Mouse (Mus musculus) hindbrain, embryonic 14.5 days (tissue): ENCODE measurements around the gene Lsr. TPM values are rescaled to one million over a fixed set of nuclear protein-coding genes. Genes with fewer than 3 reads are reported as not detected.

Source experiments
- ATAC-seq: fragments of 200-750 bp; cut with Nextera tagmentation; 2 replicates; pipeline ENCODE4 v1.8.0; 2017; ENCODE audit warnings: moderate number of reproducible peaks, mild to moderate bottlenecking, moderate TSS enrichment, moderate library complexity; ENCODE audit not compliant: low FRiP score
- DNase-seq: peaks from one replicate; pipeline ENCODE4 v3.0.0-alpha.2; 2015; ENCODE audit warnings: low spot score
- H3K27ac ChIP-seq: fragments of 300-500 bp; sonication (generic); 2 replicates; pipeline ENCODE4 v1.5.1; 2014; ENCODE audit warnings: mild to moderate bottlenecking, moderate library complexity
- H3K27me3 ChIP-seq: fragments of 300-500 bp; sonication (generic); 2 replicates; pipeline ENCODE4 v1.6.1; 2014; ENCODE audit warnings: mild to moderate bottlenecking, low read length, mixed read lengths; ENCODE audit not compliant: control insufficient read depth, insufficient read depth
- H3K36me3 ChIP-seq: fragments of 300-500 bp; sonication (generic); replicated peaks from 2 replicates; pipeline ENCODE4 v1.6.1; 2014; ENCODE audit not compliant: control insufficient read depth, insufficient read depth
- H3K4me1 ChIP-seq: fragments of 300-500 bp; sonication (generic); replicated peaks from 2 replicates; pipeline ENCODE4 v1.6.1; 2014; ENCODE audit warnings: antibody characterized with exemption, low read length, mixed read lengths; ENCODE audit not compliant: control insufficient read depth, insufficient read depth
- H3K4me2 ChIP-seq: fragments of 300-500 bp; sonication (generic); replicated peaks from 2 replicates; pipeline ENCODE4 v1.6.1; 2014; ENCODE audit warnings: mild to moderate bottlenecking, moderate library complexity
- H3K4me3 ChIP-seq: fragments of 300-500 bp; sonication (generic); replicated peaks from 2 replicates; pipeline ENCODE4 v1.5.1; 2014; ENCODE audit warnings: mild to moderate bottlenecking, low read length
- H3K9ac ChIP-seq: fragments of 300-500 bp; sonication (generic); 2 replicates; pipeline ENCODE4 v1.6.1; 2014
- H3K9me3 ChIP-seq: fragments of 300-500 bp; sonication (generic); 2 replicates; pipeline ENCODE4 v1.6.1; 2016; ENCODE audit warnings: low read length; ENCODE audit not compliant: control insufficient read depth
- WGBS: fragments of 180-500 bp; shearing (Covaris S2); extraction: QIAGEN DNeasy Blood & Tissue Kit; methylation state at CpG from one replicate; pipeline ENCODE4 v1.1.7; 2014; 5-methylcytosine and 5-hydroxymethylcytosine counted together
- polyA plus RNA-seq: library from polyadenylated mRNA; unstranded; fragments of >200 nt; fragmentation: Nextera tagmentation; extraction: Ambion mirVana; gene quantifications from 2 replicates; pipeline ENCODE4 v1.2.1, GENCODE M21; 2014

The Lsr gene
- polyA plus RNA-seq, 1 experiment from 2014 or later = 21.7 TPM

DNA sequence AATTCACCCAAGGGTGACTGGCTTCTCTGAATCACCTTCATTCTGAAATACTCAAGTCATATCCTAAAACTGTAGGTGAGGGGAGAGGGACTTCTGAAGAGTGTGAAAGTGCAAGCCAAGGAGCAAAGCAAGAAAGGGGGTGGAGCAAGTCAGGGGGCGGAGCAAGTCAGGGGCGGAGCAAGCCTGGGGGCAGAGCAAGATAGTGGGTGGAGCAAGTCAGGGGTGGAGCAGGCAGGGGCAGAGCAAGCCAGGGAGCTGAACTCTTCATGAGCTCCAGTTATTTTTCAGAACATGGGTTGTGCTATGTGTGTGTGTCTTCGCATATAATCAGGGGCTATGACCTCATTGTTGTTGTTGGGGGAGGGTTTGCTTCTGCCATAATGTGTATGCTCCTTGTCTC, 53.0 kb downstream of the Lsr start:
- no peak overlapping the region for H3K27ac ChIP-seq
- ATAC-seq (no peak), DNase-seq (peak; percentile 13)
- no peaks in the 10 kb centered on the region for H3K9me3 ChIP-seq
- no peaks in the 10 kb centered on the region for H3K36me3 ChIP-seq
- no peak overlapping the region for H3K4me3 ChIP-seq
- no peak overlapping the region for H3K9ac ChIP-seq
- H3K4me1 ChIP-seq = no peaks in the 10 kb centered on the region
- WGBS = 69% methylated on average over 3 of the region's 3 CpGs
- H3K4me2 ChIP-seq = no peak overlapping the region
- no peaks in the 10 kb centered on the region for H3K27me3 ChIP-seq

DNA sequence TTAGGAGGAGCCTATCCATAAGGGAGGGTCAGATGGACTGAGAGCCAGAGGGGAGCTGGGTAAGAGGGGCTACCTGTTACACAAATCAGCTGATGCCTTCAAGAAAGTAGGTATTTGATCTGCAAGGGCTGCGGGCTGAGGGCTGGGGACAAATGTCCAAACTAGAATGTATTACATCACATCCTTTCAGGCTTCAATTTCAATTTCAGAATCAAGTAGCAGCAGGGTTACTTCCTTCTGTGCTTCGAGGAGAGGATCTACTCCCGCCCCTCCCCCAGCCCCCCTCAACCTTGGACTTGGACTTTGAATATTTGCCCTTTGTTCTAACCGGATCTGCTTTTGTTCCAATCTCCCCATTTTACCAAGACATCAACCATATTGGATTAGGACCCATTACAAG, 56.0 kb downstream of the Lsr start:
- H3K4me2 ChIP-seq = no peak overlapping the region
- H3K9ac ChIP-seq = no peak overlapping the region
- H3K4me1 ChIP-seq = no peaks in the 10 kb centered on the region
- 62% methylated on average over 4 of the region's 4 CpGs for WGBS
- ATAC-seq = no peak
- H3K27me3 ChIP-seq = no peaks in the 10 kb centered on the region
- no peak for DNase-seq
- no peaks in the 10 kb centered on the region for H3K36me3 ChIP-seq
- H3K4me3 ChIP-seq = no peak overlapping the region
- H3K9me3 ChIP-seq = no peaks in the 10 kb centered on the region
- no peak overlapping the region for H3K27ac ChIP-seq

DNA sequence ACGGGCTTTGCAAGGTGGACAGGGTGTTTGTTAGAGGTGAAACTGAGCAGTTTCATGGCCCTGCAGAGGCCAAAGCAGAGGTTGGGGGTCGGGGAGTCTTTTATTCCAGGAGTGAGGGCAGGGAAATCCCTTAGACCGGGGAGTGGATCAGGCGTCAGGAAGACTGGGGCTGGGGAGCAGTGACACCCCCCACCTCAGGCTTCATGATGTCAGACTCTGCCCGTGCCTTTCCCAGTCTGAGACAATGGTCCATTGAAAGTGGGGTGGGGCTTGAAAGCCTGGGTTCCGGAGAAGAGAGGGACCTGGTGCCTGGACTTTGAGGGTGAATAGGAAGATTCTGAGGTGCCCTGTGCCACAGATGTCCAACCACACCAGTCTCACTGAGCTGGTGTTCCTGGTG, 56.6 kb downstream of the Lsr start:
- no peak for ATAC-seq
- Histone ChIP-seq H3K36me3 (no peaks in the 10 kb centered on the region), H3K4me2 (no peak overlapping the region), H3K9ac (no peak overlapping the region), H3K4me1 (no peaks in the 10 kb centered on the region), H3K27me3 (no peaks in the 10 kb centered on the region), H3K9me3 (no peaks in the 10 kb centered on the region), H3K27ac (no peak overlapping the region), H3K4me3 (no peak overlapping the region)
- 30% methylated on average over 6 of the region's 6 CpGs for WGBS
- DNase-seq = no peak

DNA sequence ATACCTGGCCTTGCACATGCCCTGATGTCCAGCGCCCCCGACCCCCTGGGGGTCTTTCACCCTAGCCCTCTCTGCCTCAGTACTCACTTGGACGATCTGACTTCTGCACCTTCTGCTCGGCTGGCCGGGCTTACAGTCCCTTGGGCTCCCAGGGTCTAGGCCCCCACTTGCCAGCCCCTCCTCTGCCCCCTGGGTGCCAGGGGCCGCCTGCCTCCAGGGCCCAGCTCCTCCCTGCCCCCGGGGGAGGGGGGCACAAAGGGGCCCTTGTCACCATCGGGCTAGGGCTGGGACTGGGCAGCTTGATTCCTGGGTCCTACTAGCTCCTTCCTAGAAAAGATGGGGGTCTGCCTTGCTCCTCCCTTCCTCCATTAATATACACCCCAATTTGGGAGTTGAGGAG, 58.5 kb downstream of the Lsr start, which contains the start of gene Mag:
Gene Mag (minus strand): TSS at position 142 of the 400 bp plus-strand sequence.
- H3K4me1 ChIP-seq = no peaks in the 10 kb centered on the region
- ATAC-seq (no peak), DNase-seq (no peak)
- H3K27me3 ChIP-seq = no peaks in the 10 kb centered on the region
- WGBS = 71% methylated on average over 8 of the region's 8 CpGs
- H3K9me3 ChIP-seq = no peaks in the 10 kb centered on the region
- no peaks in the 10 kb centered on the region for H3K36me3 ChIP-seq
- H3K27ac ChIP-seq = no peak within 1 kb of the TSS
- no peak within 1 kb of the TSS for H3K4me3 ChIP-seq
- H3K9ac ChIP-seq = no peak within 1 kb of the TSS
- H3K4me2 ChIP-seq = no peak within 1 kb of the TSS

- Histone ChIP-seq H3K4me3 (no peak overlapping the region), H3K36me3 (no peaks in the 10 kb centered on the region), H3K9ac (no peak overlapping the region), H3K27me3 (no peaks in the 10 kb centered on the region), H3K27ac (no peak overlapping the region), H3K4me2 (no peak overlapping the region), H3K9me3 (no peaks in the 10 kb centered on the region), H3K4me1 (0 out of 2 replicates have a peak, but pooled peaks cover 6% of the 10 kb centered on the region)
- DNase-seq (no peak), ATAC-seq (no peak)
- WGBS = 83% methylated on average over 6 of the region's 6 CpGs
Measured at GRCm38 (mm10) chr7:30909773-30910172, 63.5 kb downstream of the Lsr start.

GRCm38 (mm10) chr7:30908992-30909431, 64.3 kb downstream of the Lsr start:
- 21% methylated on average over 16 of the region's 17 CpGs for WGBS
- H3K27ac ChIP-seq = no peak overlapping the region
- no peaks in the 10 kb centered on the region for H3K27me3 ChIP-seq
- peak overlapping the region; percentile 55 for H3K4me2 ChIP-seq
- DNase-seq (no peak), ATAC-seq (0 out of 2 replicates have a peak, but pooled peaks have one; percentile 37)
- no peaks in the 10 kb centered on the region for H3K9me3 ChIP-seq
- no peaks in the 10 kb centered on the region for H3K36me3 ChIP-seq
- peak overlapping the region; percentile 17 for H3K4me3 ChIP-seq
- H3K4me1 ChIP-seq = 0 out of 2 replicates have a peak, but pooled peaks cover 6% of the 10 kb centered on the region
- H3K9ac ChIP-seq = no peak overlapping the region

- peak overlapping the region; percentile 31; the same call in 1 of the 2 replicates for H3K9ac ChIP-seq
- no peak overlapping the region for H3K27ac ChIP-seq
- peak overlapping the region; percentile 55 for H3K4me2 ChIP-seq
- H3K27me3 ChIP-seq = no peaks in the 10 kb centered on the region
- peak; percentile 64 for ATAC-seq
- H3K9me3 ChIP-seq = no peaks in the 10 kb centered on the region
- peak overlapping the region; percentile 17 for H3K4me3 ChIP-seq
- no peak for DNase-seq
- H3K4me1 ChIP-seq = 0 out of 2 replicates have a peak, but pooled peaks cover 6% of the 10 kb centered on the region
- no peaks in the 10 kb centered on the region for H3K36me3 ChIP-seq
- WGBS = 2% methylated on average over 26 of the region's 26 CpGs
Measured at GRCm38 (mm10) chr7:30908277-30908991, 64.8 kb downstream of the Lsr start.

Other genes starting within 250 kb of the Lsr start
- 281 and 319 TPM in 2 replicates for gene Tmem147, start 243.9 kb downstream of the Lsr start, polyA plus RNA-seq
- 0.14 and 1.3 TPM in 2 replicates for gene Gapdhs, start 229.8 kb downstream of the Lsr start, polyA plus RNA-seq
- 0.65 and 2.1 TPM in 2 replicates for gene Sbsn, start 222.0 kb downstream of the Lsr start, polyA plus RNA-seq
- gene Dmkn, start 209.7 kb downstream of the Lsr start, polyA plus RNA-seq = 2.2 and 2.4 TPM in 2 replicates
- not detected in 2 replicates for gene Krtdap, start 185.6 kb downstream of the Lsr start, polyA plus RNA-seq
- gene Ffar2, start 149.7 kb downstream of the Lsr start, polyA plus RNA-seq = 0.22 TPM in 1 of 2 replicates, not detected in the other
- not detected in 2 replicates for gene Ffar3, start 117.3 kb downstream of the Lsr start, polyA plus RNA-seq
- gene Ffar1, start 111.9 kb downstream of the Lsr start, polyA plus RNA-seq = not detected in 2 replicates
- gene Cd22, start 93.1 kb downstream of the Lsr start, polyA plus RNA-seq = 0.17 TPM in 1 of 2 replicates, not detected in the other
- gene Mag, start 58.6 kb downstream of the Lsr start, polyA plus RNA-seq = 3.4 and 4.3 TPM in 2 replicates
- gene Hamp2, start 48.8 kb downstream of the Lsr start, polyA plus RNA-seq = not detected in 2 replicates
- not detected in 2 replicates for gene Hamp, start 29.4 kb downstream of the Lsr start, polyA plus RNA-seq
- gene Usf2, start 16.7 kb downstream of the Lsr start, polyA plus RNA-seq = 24.9 and 26.5 TPM in 2 replicates
- gene Fam187b, start 326 bp upstream of the Lsr start, polyA plus RNA-seq = 0.22 and 1.0 TPM in 2 replicates
- 13.6 and 14.8 TPM in 2 replicates for gene Fxyd5, start 69.0 kb upstream of the Lsr start, polyA plus RNA-seq
- 236 and 249 TPM in 2 replicates for gene Fxyd7, start 78.0 kb upstream of the Lsr start, polyA plus RNA-seq
- 34.1 and 59.0 TPM in 2 replicates for gene Fxyd1, start 83.7 kb upstream of the Lsr start, polyA plus RNA-seq
- gene Lgi4, start 85.9 kb upstream of the Lsr start, polyA plus RNA-seq = 0.28 and 0.60 TPM in 2 replicates
- 0.66 TPM in 1 of 2 replicates, not detected in the other for gene Fxyd3, start 103.2 kb upstream of the Lsr start, polyA plus RNA-seq
- 0.55 and 0.67 TPM in 2 replicates for gene Hpn, start 141.8 kb upstream of the Lsr start, polyA plus RNA-seq
- gene Scn1b, start 153.5 kb upstream of the Lsr start, polyA plus RNA-seq = 13.0 and 18.3 TPM in 2 replicates
- gene Gramd1a, start 182.4 kb upstream of the Lsr start, polyA plus RNA-seq = 191 and 198 TPM in 2 replicates